Mouse (Mus musculus) thymus, adult 2 months (tissue): Measurements from ENCODE around the gene Fkbpl. TPM values are rescaled to one million over a fixed set of nuclear protein-coding genes. Genes with fewer than 3 reads are reported as not detected.

Experiments
- DNase-seq: peaks from one replicate; pipeline ENCODE4 v3.0.0; 2021
- H3K27ac ChIP-seq: fragments of 200-500 bp; 2 replicates; pipeline ENCODE4 v1.5.1; 2012; ENCODE audit warnings: low read length, control low read depth; ENCODE audit not compliant: control insufficient read depth, insufficient read depth
- H3K27me3 ChIP-seq: fragments of 200-500 bp; 2 replicates; pipeline ENCODE4 v1.6.1; 2012; ENCODE audit warnings: mild to moderate bottlenecking, low read length, moderate library complexity, mixed read lengths; ENCODE audit not compliant: control insufficient read depth, insufficient read depth
- H3K36me3 ChIP-seq: fragments of 200-500 bp; 2 replicates; pipeline ENCODE4 v1.6.1; 2012; ENCODE audit warnings: mild to moderate bottlenecking, low read length, moderate library complexity; ENCODE audit not compliant: control insufficient read depth, insufficient read depth
- H3K4me1 ChIP-seq: fragments of 200-500 bp; replicated peaks from 2 replicates; pipeline ENCODE4 v1.6.1; 2012; ENCODE audit warnings: low read length; ENCODE audit not compliant: control insufficient read depth, insufficient read depth
- H3K4me3 ChIP-seq: fragments of 200-500 bp; 2 replicates; pipeline ENCODE4 v1.5.1; 2012; ENCODE audit warnings: mild to moderate bottlenecking, low read length, control low read depth, moderate library complexity; ENCODE audit not compliant: control insufficient read depth, insufficient read depth
- CTCF ChIP-seq: fragments of 200-500 bp; IDR thresholded peaks from 2 replicates; pipeline ENCODE4 v1.5.1; 2012; ENCODE audit warnings: mild to moderate bottlenecking, control low read depth, low read length, moderate library complexity, borderline replicate concordance; ENCODE audit not compliant: control insufficient read depth, poor library complexity, insufficient read depth; ENCODE audit errors: extremely low read depth
- POLR2A ChIP-seq: fragments of 200-500 bp; IDR thresholded peaks from 2 replicates; pipeline ENCODE4 v1.6.1; 2012; ENCODE audit warnings: mild to moderate bottlenecking, low read length, control low read depth, moderate library complexity; ENCODE audit not compliant: control insufficient read depth, poor library complexity, insufficient read depth; ENCODE audit errors: extremely low read depth
- WGBS: fragments of 180-500 bp; shearing (Covaris S2); methylation state at CpG from one replicate; pipeline ENCODE4 v1.1.7; 2018; 5-methylcytosine and 5-hydroxymethylcytosine counted together
- polyA plus RNA-seq: library from polyadenylated mRNA; depleted of rRNA; stranded (reverse); fragments of >200 nt; gene quantifications from 2 replicates; pipeline ENCODE4 v1.2.3, GENCODE M21; 2012

Fkbpl gene
- polyA plus RNA-seq, 1 experiment: 3.4 TPM

DNA sequence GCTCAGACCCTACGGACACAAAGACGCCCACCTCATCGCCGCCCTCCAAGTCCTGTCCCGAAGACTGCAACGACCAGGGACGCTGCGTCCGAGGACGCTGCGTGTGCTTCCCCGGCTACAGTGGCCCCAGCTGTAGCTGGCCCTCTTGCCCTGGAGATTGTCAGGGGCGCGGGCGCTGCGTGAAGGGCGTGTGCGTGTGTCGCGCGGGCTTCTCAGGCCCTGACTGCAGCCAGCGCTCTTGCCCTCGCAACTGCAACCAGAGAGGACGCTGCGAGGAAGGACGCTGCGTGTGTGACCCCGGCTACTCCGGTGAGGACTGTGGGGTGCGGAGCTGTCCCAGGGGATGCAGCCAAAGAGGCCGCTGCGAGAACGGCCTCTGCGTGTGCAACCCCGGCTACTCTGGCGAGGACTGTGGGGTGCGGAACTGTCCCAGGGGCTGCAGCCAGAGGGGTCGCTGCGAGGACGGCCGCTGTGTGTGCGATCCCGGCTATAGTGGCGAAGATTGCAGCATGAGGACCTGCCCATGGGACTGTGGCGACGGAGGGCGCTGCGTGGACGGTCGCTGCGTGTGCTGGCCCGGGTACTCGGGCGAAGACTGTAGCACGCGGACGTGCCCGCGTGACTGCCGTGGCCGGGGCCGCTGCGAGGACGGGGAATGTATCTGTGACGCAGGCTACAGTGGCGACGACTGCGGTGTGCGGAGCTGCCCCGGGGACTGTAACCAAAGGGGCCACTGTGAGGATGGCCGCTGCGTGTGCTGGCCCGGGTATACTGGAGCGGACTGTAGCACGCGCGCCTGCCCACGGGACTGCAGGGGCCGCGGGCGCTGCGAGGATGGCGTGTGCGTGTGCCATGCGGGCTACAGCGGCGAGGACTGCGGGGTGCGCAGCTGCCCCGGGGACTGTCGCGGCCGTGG is 26.8 kb downstream of the Fkbpl start:
- Histone ChIP-seq H3K36me3 (no peaks in the 10 kb centered on the region), H3K4me3 (no peak overlapping the region), H3K27ac (no peak overlapping the region), H3K4me1 (no peaks in the 10 kb centered on the region), H3K27me3 (peaks cover 7% of the 10 kb centered on the region; the same call in 1 of the 2 replicates)
- DNase-seq: no peak
- 23% methylated on average over 93 of the region's 93 CpGs for WGBS
- TF ChIP-seq POLR2A (no peak), CTCF (no peak)

DNA sequence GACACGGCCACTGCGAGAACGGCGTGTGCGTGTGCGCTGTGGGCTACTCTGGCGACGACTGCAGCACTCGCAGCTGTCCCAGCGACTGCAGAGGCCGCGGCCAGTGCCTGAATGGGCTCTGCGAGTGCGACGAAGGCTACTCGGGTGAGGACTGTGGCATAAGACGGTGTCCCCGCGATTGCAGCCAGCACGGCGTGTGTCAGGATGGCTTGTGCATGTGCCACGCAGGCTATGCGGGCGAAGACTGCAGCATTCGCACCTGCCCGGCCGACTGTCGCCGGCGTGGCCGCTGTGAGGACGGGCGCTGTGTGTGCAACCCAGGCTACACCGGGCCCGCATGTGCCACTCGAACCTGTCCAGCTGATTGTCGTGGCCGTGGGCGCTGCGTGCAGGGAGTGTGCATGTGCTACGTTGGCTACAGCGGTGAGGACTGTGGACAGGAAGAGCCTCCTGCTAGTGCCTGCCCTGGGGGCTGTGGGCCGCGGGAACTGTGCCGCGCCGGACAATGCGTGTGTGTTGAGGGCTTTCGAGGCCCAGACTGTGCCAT is 27.8 kb downstream of the Fkbpl start:
- Histone ChIP-seq H3K4me1 (no peaks in the 10 kb centered on the region), H3K27ac (no peak overlapping the region), H3K4me3 (no peak overlapping the region), H3K36me3 (no peaks in the 10 kb centered on the region), H3K27me3 (peaks cover 7% of the 10 kb centered on the region; the same call in 1 of the 2 replicates)
- no peak for DNase-seq
- TF ChIP-seq POLR2A (no peak), CTCF (no peak)
- WGBS: 38% methylated on average over 49 of the region's 49 CpGs

DNA sequence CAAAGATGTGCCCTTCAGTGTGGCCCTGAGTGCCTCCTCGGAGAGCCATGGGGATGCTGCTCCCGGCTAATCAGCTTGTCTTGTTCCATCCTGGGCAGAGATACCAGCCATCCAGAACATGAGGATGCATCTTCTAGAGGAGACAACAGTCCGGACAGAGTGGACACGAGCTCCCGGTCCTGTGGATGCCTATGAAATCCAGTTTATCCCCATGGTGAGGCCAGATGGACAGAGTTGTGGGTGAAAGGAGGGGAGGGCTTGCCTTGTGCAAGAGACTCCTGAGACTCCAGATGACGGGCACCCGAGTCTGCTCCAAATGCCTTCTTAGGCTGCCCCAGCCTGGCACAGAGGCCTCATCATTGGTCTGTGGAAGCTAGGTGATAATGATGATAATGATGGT is 28.6 kb downstream of the Fkbpl start:
- DNase-seq: no peak
- no peak for TF ChIP-seq POLR2A
- TF ChIP-seq CTCF: no peak
- WGBS: 92% methylated on average over 7 of the region's 7 CpGs
- Histone ChIP-seq H3K36me3 (no peaks in the 10 kb centered on the region), H3K27me3 (peaks cover 7% of the 10 kb centered on the region; the same call in 1 of the 2 replicates), H3K4me3 (no peak overlapping the region), H3K4me1 (no peaks in the 10 kb centered on the region), H3K27ac (no peak overlapping the region)

DNA sequence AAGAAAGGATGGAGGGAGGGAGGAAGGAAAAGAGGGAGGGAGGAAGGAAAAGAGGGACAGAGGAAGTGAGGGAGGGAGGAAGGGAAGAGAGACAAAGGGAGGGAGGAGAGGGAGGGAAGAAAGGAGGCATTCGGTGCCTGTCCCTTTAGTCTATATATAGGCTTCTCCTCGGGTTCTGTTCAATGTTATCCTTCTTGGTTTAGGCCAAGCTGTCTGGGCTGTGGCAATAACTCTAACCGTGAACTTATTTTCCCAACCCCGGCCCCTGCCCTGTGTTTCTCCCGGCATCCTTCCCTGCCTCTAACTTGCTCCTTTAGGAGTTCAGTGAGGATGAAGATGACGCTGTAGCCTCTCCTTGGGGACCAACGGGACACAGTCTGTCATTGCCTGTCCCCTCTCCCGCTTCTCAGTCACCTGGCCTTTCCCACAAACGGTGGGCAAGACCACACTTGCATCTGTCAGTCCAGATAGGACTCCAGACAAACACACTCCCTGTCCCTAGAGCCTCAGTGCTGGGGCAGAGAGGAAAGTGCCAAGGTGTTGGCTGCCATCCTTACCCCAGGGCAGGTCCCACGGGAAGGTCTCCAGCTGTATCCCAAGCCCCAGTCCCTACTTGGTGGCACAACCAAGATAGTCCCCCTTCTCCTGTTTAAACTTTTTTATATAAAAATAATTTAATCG is 30.1 kb downstream of the Fkbpl start:
- H3K36me3 ChIP-seq: no peaks in the 10 kb centered on the region
- H3K27ac ChIP-seq: no peak overlapping the region

DNA sequence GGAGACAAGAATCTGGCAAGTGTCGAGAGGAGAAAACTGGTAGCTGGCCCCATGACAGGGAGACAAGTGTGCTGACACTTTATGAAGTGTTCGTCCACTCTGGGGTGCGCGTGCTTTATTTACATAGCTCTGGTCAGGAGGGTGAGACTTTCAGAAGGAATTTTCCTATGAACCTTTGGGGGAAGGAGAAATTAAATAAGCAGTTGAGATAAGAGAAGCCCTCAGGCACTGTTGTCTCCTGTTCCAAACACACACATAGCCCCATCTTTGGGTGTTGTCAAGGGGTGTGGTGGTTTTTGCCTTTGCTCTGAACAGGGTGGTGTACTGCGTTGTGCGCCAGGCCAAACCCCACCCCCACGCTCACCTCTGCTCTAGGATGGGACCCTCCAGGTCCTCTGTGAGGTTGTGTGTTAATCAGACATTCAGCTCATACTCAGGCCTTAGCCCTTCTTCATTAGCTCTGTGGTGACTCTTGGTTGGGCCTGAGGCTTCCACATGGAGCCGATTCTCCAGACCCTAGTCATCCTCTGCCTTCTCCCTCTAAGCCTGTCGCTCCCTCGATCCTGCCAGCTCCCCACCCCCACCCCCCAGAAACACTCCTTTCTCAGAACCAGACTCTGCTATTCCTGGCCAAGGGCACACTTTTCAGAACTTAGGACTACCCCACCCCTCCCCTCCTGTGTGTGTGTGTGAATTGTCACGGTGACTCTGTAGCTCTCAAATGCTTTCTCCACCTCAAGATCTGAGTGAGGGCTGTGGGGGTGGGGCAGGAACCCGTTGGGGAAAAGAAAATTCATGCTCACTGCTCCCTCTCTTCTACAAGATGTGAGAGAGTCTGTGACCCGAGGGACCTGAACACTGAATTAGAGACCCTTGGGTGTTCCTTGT is 30.9 kb downstream of the Fkbpl start:
- no peak overlapping the region for H3K27ac ChIP-seq
- no peaks in the 10 kb centered on the region for H3K36me3 ChIP-seq
- peaks cover 7% of the 10 kb centered on the region; the same call in 1 of the 2 replicates for H3K27me3 ChIP-seq
- 75% methylated on average over 13 of the region's 13 CpGs for WGBS
- no peak for TF ChIP-seq POLR2A
- TF ChIP-seq CTCF: no peak
- no peak overlapping the region for H3K4me3 ChIP-seq
- DNase-seq: no peak
- H3K4me1 ChIP-seq: no peaks in the 10 kb centered on the region

More for the DNA sequence above, 30.1 kb downstream of the Fkbpl start:
- peaks cover 7% of the 10 kb centered on the region; the same call in 1 of the 2 replicates for H3K27me3 ChIP-seq
- H3K4me3 ChIP-seq: no peak overlapping the region
- DNase-seq: no peak
- H3K4me1 ChIP-seq: no peaks in the 10 kb centered on the region
- WGBS: 69% methylated on average over 11 of the region's 11 CpGs
- TF ChIP-seq CTCF: no peak
- TF ChIP-seq POLR2A: no peak

DNA sequence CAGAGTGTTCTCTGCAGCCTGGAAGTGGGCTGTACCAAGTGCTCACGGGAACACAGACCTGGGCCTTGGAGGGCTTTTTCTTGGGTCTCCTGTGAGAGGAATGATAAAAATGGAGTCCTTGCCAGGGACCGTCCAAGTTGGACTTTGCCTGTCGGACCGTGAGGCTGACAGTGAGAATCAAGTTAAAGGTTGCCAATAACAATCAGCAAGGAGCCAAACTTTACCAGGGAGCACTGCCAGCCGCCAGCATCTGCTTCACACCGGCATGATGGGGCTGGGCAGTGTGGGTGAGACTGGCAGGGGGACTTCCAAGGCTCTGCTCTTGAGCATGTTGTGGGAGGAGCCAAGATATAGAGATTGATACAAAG is 31.5 kb downstream of the Fkbpl start:
- no peak for DNase-seq
- Histone ChIP-seq H3K4me3 (no peak overlapping the region), H3K27me3 (peaks cover 6% of the 10 kb centered on the region; the same call in 1 of the 2 replicates), H3K27ac (no peak overlapping the region), H3K4me1 (no peaks in the 10 kb centered on the region), H3K36me3 (no peaks in the 10 kb centered on the region)
- WGBS: 84% methylated on average over 6 of the region's 6 CpGs
- TF ChIP-seq POLR2A: no peak
- TF ChIP-seq CTCF: no peak
